Mouse (Mus musculus) left cerebral cortex, postnatal 14 days (tissue): ENCODE data around the gene Tnf. TPM values are rescaled to one million over a fixed set of nuclear protein-coding genes. Genes with fewer than 3 reads are reported as not detected.

Experiments used
- DNase-seq, 2 experiments: peaks; one replicate each; pipeline ENCODE4 v3.0.0; 2021 to 2022; ENCODE audit warnings: low spot score in 2 of 2, mixed read lengths in 1 of 2
- intact Hi-C: fragments of 180-260 bp; cut with DNase I; formaldehyde crosslinking; loops from one replicate; pipeline ENCODE4 v1.15.1; 2025
- total RNA-seq, 2 experiments: library from RNA; stranded (reverse); gene quantifications; 2 replicates each; pipeline ENCODE4 v1.2.3; 2021

The Tnf gene
- total RNA-seq, 2 experiments from 2014 or later, result not detected

- intact Hi-C loops, result no loop called here
Observed at GRCm38 (mm10) chr17:35186681-35187080, 15.1 kb downstream of the Tnf start.

DNA sequence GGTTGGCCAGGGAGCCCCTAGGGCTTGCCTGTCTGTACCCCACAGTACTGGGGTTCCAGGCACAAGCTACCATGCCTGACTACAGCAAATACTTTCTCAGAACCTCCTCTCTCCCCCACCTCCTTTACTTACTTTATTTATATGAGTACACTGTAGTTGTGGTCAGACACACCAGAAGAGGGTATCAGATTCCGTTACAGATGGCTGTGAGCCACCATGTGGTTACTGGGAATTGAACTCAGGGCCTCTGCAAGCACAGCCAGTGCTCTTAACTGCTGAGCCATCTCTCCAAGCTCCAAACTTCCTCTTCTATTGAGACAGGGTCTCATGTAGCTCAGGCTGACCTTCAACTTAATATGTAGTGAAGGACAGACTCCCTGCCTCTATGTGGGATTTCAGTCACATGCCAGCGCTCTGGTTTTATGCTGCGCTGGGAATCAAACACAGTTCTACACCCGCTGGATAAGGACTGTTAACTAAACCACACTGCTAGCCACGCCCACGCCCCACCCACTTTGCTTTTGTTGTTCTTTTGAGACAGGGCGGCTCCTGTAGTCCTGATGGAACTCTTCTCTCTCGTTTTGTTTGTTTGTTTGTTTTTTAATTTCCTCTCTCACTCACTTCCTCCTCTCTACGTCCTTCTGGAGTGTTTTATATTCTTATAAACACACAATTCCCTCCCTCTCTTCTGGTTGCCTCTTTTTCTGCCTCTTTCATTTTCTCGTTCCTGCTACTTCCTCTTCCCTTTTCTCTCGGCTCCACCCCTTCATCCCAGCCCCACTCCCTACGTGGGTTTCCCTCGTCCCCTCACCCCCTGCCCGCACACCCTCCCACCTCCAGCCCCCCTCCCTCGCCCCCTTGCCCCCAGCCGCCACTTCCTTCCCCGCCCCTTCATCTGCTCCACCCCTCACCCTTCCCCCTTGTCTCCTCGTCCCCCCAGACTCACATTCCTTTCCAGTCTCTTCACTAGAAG is 15.9 kb downstream of the Tnf start:
- intact Hi-C loops, result no loop called here
- DNase-seq, result no peak

More at GRCm38 (mm10) chr17:35186681-35187080, 15.1 kb downstream of the Tnf start:
- DNase-seq, result no peak

DNA sequence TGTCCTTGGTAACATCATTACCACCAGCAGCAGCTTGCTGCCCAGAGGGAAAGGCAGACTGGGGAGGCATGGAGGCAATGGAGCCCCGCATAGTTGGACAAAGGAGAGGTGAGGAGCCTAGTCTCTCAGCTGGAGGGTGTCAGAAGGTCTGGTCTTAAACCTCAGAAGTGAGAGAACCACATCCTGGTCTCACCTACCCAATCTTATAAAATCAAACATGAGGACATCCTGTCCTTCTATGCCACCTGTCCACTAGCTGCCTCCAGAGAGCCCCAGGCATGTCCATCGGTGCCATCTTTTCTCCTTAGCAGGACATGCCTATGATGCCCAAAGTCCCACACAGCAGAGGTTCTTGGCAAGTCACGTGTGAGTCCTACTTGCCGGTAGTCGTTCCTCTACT is 21.7 kb downstream of the Tnf start:
- DNase-seq, result no peak
- intact Hi-C loops, result no loop called here

DNA sequence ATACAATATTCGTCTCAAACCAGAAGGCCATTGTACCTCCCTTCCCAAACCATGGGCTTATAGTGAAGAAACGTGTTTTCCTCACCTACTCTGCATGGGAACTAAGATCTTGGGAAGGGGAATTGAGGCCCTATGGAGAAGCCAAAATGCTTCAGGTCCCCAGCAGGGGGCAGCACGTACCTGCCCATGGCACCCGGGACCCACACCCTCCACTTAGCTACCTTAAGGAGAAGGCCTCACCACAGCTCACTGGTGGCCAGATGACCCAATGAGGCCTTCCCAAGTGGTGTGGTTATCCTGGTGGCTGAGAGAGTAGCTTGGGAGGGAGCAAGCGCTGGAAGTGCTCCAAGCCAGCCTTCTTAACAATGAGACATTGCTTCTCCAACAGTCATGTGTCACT is 23.3 kb downstream of the Tnf start:
- intact Hi-C loops, result loop anchor here (2.0 kb wide), 1 partner anchor 54 kb away; the partner anchor contains the start of gene Atp6v1g2
- DNase-seq, result peak in 1 of 2 experiments; percentile 62

DNA sequence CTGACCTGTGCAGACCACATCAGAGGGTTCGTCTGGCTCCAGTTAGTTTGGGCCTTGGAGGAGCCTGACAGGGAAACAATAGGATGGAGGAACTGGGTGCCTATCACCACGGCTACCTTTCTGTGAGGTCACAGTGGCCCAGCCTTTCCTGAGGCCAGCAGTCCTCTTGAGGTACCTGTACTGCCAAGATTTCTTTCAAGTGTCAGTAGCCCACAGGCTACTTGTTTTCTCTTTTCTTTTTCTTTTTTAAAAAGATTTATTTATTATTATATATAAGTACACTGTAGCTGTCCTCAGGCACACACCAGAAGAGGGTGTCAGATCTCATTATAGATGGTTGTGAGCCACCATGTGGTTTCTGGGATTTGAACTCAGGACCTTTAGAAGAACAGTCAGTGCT is 25.8 kb downstream of the Tnf start, which contains the start of gene Aif1:
Gene Aif1 (minus strand): TSS at position 101 of the 400 bp plus-strand sequence.
- intact Hi-C loops, result no loop called here
- DNase-seq, result no peak

GRCm38 (mm10) chr17:35175382-35175781 is 26.4 kb downstream of the Tnf start:
- intact Hi-C loops, result no loop called here
- DNase-seq, result no peak

- intact Hi-C loops, result no loop called here
Observed at GRCm38 (mm10) chr17:35174201-35174977, 27.4 kb downstream of the Tnf start.

GRCm38 (mm10) chr17:35173329-35173728 is 28.5 kb downstream of the Tnf start:
- no peak for DNase-seq
- intact Hi-C loops, result no loop called here

More at GRCm38 (mm10) chr17:35174201-35174977, 27.4 kb downstream of the Tnf start:
- DNase-seq, result no peak

DNA sequence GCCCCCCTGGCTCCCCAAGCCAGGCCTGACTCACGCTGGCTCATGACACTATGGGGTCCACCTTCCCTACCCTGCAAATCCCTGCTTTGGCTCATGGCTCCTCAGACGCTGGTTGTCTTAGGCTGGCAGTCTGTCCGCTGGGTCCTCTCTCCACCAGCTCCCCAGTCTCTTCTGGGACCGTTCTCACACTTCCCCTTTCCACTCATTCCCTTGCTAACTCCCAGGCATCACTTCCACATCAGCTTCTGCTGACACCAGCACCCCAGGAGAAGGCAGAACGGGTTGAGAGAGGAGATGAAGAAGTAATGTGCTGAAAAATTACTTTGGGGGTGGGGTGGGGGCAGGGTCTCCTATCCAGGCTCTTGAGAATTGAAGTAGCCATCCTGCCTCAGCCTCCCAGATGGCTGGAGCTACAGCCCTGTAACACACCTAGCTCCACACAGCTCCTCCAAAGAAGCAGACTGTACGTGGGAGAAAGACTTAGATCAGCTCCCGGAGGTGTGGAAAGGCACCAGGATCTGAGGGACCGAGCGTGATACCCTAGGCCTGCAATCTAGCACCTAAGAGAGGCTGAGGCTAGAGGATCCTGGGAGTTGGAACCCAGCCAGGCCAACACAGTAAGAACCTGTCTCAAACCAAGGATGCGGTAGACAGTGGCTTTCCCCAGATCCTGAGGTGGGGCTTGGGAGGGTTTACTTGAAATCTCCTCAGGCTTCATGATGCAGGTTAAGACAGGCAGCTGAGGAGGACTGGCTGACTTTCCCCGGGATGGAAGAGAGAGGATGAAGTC is 29.2 kb downstream of the Tnf start:
- intact Hi-C loops, result no loop called here
- no peak for DNase-seq

- intact Hi-C loops, result loop anchor here (2.0 kb wide), 1 partner anchor 64 kb away; the partner anchor contains the start of gene Atp6v1g2
- peak in 1 of 2 experiments; percentile 52 for DNase-seq
Observed at GRCm38 (mm10) chr17:35168541-35169207, 33.1 kb downstream of the Tnf start.

GRCm38 (mm10) chr17:35167794-35168193 is 34.0 kb downstream of the Tnf start:
- intact Hi-C loops, result loop anchor here (2.0 kb wide), 1 partner anchor 65 kb away; the partner anchor contains the start of gene Atp6v1g2
- DNase-seq, result no peak

DNA sequence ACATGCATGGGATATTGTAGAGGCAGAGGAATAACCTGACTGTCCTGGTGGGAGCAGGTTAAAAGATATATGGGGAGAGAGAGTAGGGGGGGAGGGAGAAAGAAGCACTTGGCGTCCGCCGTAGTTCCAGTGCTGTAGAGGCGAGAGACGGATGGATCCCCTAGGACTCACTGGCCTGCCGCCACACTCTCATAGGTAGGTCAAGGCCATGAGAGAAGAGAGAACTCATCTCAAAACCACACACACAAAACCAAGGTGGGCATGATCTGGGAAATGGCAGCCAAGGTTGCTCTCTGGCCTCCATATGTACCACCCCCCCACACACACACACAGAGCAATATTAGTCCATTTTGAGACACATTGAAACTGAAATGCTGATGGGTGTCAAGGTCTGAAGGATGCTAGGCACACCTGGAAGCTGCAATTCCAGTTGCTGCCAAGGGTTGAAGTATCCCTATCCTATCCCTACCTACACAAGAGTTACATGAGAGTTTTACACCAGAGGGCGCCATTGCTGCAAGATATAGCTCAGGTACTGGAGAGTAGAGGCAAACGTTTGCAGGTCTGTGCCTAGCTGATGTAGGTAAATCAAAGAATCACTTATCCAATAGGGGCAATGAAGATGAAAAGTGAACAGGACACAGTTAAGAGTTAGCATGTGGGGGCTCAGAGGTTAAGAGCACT is 35.3 kb downstream of the Tnf start:
- peak; percentile 81 to 87 for DNase-seq
- intact Hi-C loops, result no loop called here

DNA sequence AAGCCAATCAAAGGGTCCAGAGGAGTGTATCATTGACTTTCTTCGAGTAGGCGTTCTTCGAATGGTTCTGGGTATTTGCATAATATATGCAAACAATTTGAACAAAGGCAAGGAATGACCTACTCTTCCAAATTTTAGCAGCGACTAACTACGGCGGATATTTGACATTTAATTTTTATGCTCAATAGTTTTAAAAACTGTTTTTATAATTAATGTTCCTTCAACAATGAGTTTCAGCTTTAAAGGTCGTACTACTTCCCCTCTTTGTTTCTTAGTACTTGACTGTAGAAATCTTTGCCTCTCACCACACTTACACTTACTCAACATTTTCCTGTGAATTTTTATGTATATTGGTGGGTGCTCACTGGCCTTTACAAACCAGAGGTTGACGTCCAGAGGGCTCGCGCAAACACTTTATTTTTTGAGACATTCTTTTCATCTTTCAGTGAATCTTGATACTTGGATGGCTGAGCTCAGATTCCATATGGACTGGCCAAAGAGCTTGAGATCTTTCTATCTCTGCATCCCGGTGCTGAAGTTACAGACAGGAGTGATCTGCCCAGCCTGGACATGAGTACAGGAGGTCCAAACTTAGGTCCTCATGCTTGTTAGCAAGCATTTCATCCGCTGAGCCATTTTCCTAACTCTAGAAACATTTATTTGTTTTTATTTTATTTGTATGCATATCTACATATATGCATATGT is 36.2 kb downstream of the Tnf start:
- DNase-seq, result no peak
- intact Hi-C loops, result no loop called here

- intact Hi-C loops, result no loop called here
Observed at GRCm38 (mm10) chr17:35164568-35165450, 37.0 kb downstream of the Tnf start, which contains the start of gene Prrc2a. Prrc2a (minus strand) TSS chr17:35164897.

DNA sequence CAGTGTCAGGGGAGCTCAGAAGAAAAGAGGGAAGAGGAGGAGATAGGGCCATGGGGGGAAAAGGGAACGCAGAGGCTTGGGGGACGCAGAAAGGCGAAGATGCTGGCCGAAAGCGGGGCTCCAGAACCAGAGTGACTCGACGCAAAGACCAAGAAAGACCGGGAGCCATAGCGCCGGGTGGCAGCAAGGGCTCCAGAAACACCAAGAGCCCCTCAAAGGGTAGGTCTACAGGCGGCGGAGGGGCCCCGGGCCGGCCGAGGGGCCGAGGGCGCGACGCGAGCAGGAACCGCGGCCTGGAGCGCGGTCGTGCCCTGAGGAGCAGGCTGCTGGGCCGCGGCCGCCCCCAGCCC is 37.6 kb downstream of the Tnf start:
- DNase-seq, result no peak
- intact Hi-C loops, result no loop called here

More at GRCm38 (mm10) chr17:35164568-35165450, 37.0 kb downstream of the Tnf start, which contains the start of gene Prrc2a:
- peak; percentile 99 for DNase-seq

GRCm38 (mm10) chr17:35163326-35164081 is 38.3 kb downstream of the Tnf start:
- DNase-seq, result peak in 1 of 2 experiments; percentile 33
- intact Hi-C loops, result no loop called here
